Mouse (Mus musculus) spleen, adult 2 months (tissue): ENCODE measurements at regions not wholly inside any gene's neighbourhood (a gene's known extent, or its start where the extent isn't known, plus 50 kb on each side); places are given as distances from the start of the nearest gene placed in this dataset.

ENCODE experiments used
- DNase-seq, 2 experiments: peaks; one replicate each; pipeline versions ENCODE4 v3.0.0 to v3.0.0-alpha.2; 2012 to 2021; ENCODE audit warnings: low spot score in 2 of 2, low read depth in 1 of 2
- H3K27ac ChIP-seq: fragments of 200-500 bp; 2 replicates; pipeline ENCODE4 v1.5.1; 2012; ENCODE audit warnings: low read length, inconsistent platforms; ENCODE audit not compliant: insufficient read depth
- H3K27me3 ChIP-seq: fragments of 200-500 bp; 2 replicates; pipeline ENCODE4 v1.6.1; 2012; ENCODE audit warnings: mild to moderate bottlenecking, moderate library complexity, low read length, inconsistent platforms; ENCODE audit not compliant: control insufficient read depth, insufficient read depth
- H3K36me3 ChIP-seq: fragments of 200-500 bp; 2 replicates; pipeline ENCODE4 v1.6.1; 2012; ENCODE audit warnings: mild to moderate bottlenecking, low read length, inconsistent platforms; ENCODE audit not compliant: control insufficient read depth, insufficient read depth
- H3K4me1 ChIP-seq: fragments of 200-500 bp; 2 replicates; pipeline ENCODE4 v1.6.1; 2011; ENCODE audit warnings: inconsistent platforms; ENCODE audit not compliant: control insufficient read depth, insufficient read depth, insufficient read length
- H3K4me3 ChIP-seq: fragments of 200-500 bp; 2 replicates; pipeline ENCODE4 v1.5.1; 2011; ENCODE audit warnings: mild to moderate bottlenecking, inconsistent platforms; ENCODE audit not compliant: insufficient read depth, insufficient read length; ENCODE audit errors: extremely low read depth
- CTCF ChIP-seq: fragments of 200-500 bp; IDR thresholded peaks from 2 replicates; pipeline ENCODE4 v1.5.1; 2011; ENCODE audit warnings: mild to moderate bottlenecking, inconsistent platforms; ENCODE audit not compliant: insufficient read depth, insufficient read length, insufficient replicate concordance; ENCODE audit errors: extremely low read depth
- POLR2A ChIP-seq: fragments of 200-500 bp; IDR thresholded peaks from 2 replicates; pipeline ENCODE4 v1.6.1; 2011; ENCODE audit warnings: low read depth, low read length, inconsistent platforms
- WGBS: fragments of 180-500 bp; shearing (Covaris S2); methylation state at CpG from one replicate; pipeline ENCODE4 v1.1.7; 2018; 5-methylcytosine and 5-hydroxymethylcytosine counted together

DNA sequence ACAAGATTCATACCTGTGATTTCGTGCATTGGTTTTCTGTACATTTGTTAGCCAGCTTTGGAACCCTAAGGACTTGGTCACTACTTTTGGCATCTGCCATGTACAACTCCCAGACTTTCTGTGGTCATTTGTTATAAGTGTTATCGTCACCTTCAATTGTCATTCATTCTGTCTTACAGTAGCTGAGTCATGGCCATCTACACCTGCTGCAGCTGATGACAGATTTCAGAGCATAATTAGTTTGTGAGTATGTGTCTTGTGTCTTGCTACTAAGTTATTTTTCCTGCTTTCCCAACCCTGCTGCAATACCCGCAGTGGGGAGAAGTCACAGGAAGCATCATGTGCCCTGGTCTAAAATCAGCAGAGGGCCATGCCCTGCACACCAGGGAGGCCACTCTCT is 138.0 kb downstream of the Bcl2l11 start:
- H3K27ac ChIP-seq, result no peak overlapping the region
- WGBS, result 94% methylated on average over 3 of the region's 3 CpGs
- no peaks in the 10 kb centered on the region for H3K4me1 ChIP-seq
- H3K27me3 ChIP-seq, result no peaks in the 10 kb centered on the region
- H3K36me3 ChIP-seq, result no peaks in the 10 kb centered on the region
- no peak overlapping the region for H3K4me3 ChIP-seq
- no peak for DNase-seq
- TF ChIP-seq CTCF (no peak), POLR2A (no peak)

DNA sequence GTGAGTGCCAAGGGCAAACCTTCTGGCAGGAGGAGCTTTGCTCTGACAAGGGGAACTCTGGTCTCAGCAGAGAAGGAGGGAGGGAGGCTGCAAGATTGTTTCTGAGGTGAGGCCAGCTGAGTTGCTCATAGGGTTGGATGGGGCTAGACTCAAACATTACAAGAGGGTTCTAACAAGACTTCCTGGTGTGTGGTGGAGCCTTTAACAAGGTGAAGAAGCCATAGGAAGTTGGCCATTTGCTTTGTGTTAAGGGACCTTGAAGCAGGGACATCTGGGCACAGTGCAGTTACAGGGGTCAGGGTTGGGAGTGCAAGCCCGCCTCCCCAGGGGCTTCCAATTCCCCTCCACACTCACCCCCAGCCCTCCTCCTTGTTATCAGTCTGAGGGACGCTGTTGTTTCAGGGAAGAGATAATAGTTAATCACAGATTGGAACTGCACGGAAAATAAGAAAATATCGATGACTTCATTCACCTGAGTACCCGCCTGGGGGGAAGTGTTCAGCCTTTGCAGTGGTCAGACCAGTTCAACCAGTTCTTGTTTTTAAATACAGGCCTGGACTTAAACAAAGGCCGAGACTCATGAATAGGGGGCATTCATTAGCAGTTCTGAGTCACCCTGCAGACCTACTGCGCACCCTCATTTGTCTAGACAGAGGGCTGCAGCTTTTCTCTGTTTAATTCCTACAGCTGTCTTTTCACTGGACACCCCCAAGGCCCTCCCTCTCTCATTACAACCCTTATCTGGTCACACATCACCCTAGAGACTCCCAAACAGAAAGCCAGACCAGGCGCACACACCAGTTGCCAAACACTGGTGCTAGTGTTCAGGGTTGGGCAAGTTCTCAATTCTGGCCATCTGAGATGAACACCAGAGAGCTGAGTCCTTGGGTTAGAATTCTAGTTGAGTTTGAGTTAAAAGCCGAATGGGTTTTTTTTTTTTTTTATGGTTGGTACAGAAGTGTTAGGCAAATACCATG is 139.5 kb downstream of the Bcl2l11 start:
- no peak overlapping the region for H3K27ac ChIP-seq
- TF ChIP-seq POLR2A, result no peak
- no peak for TF ChIP-seq CTCF
- WGBS, result 84% methylated on average over 9 of the region's 9 CpGs
- no peaks in the 10 kb centered on the region for H3K27me3 ChIP-seq
- no peaks in the 10 kb centered on the region for H3K36me3 ChIP-seq
- no peak overlapping the region for H3K4me3 ChIP-seq
- DNase-seq, result no peak
- no peaks in the 10 kb centered on the region for H3K4me1 ChIP-seq

DNA sequence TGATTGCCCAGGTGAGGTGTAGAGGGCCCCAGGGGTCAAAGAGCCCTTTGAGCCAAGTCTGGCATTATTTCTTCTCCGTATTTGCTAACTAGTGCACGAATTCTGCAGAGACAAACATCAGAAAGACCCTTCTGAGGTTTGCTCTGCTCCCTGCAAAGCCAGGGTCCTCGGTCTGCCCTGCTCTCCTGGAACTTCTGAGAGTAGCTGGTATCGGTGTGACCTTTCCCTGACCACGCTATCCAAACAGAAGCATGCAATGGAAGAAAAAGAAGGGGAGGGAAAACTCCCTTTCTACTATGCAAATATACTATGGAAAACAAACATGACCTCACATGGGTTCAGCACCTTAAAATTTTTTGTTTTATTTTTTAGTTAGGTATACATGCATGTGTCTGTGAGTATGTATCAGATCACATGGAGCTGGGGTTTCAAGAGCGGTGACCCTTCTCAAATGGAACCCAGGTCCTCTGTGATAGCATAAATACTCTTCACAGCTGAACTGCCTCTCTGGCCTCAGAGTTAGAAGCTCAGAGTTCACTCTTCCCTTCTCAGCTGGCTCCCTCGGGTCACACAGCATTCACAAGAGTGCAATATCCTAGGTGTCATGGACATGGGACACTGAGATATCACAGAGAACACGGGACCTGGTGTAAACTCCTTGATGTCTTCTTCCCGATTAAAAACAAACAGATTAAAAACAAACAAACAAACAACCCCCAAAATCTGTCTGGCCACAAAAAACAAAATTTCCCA is 144.7 kb downstream of the Bcl2l11 start:
- Histone ChIP-seq H3K4me3 (no peak overlapping the region), H3K27me3 (no peaks in the 10 kb centered on the region), H3K27ac (no peak overlapping the region), H3K4me1 (no peaks in the 10 kb centered on the region; the same call in 1 of the 2 replicates), H3K36me3 (no peaks in the 10 kb centered on the region)
- DNase-seq, result no peak
- TF ChIP-seq POLR2A (no peak), CTCF (no peak)
- WGBS, result 85% methylated on average over 9 of the region's 9 CpGs

- Histone ChIP-seq H3K4me3 (no peak overlapping the region), H3K36me3 (no peaks in the 10 kb centered on the region), H3K4me1 (no peaks in the 10 kb centered on the region; the same call in 1 of the 2 replicates), H3K27me3 (no peaks in the 10 kb centered on the region), H3K27ac (no peak overlapping the region)
- no peak for DNase-seq
- WGBS, result 15% methylated on average over 7 of the region's 7 CpGs
- TF ChIP-seq CTCF (no peak), POLR2A (no peak)
Measured at GRCm38 (mm10) chr2:128272789-128273188, 147.0 kb downstream of the Bcl2l11 start.

DNA sequence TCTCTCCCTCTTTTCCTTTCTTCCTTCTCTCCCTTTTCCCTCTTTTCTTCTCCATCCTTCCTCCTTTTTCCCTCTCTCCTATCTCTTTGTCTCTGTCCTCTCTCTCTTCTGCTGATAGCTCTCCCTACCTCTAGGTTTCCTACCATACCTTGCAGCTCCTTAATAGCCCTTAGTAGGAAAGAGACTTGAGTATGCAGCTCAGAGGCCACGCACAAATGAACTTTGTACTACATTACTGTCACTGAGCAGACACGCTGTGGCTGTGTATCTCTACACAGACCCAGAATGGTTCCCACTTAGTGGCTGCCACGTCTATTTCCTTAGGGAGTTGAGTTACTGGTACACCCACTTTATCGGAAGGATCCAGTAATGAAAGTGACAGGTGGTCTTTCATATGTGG is 147.5 kb downstream of the Bcl2l11 start:
- WGBS, result 82% methylated on average over 4 of the region's 4 CpGs
- TF ChIP-seq CTCF, result no peak
- no peak for TF ChIP-seq POLR2A
- no peaks in the 10 kb centered on the region for H3K27me3 ChIP-seq

DNA sequence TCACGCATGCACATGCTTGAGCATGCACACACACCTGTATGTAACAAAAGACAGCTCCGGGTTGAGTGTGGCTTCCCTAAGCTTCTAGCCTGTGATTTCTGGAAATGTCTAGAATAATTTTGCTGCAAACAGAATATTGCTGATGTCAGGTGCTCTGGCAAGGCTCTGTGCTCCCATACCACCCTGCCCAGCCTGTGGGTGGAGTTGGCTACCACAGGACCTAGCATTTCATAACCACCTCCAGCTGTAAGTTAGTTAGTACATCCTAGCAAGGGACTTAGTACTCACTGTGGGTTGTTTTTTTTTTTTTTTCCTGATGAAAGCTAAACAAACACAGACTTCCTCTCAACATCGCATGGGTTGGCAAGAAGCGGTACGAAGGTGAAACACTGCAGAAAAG is 150.5 kb downstream of the Bcl2l11 start:
- no peak for DNase-seq
- Histone ChIP-seq H3K27ac (no peak overlapping the region), H3K36me3 (no peaks in the 10 kb centered on the region), H3K27me3 (no peaks in the 10 kb centered on the region), H3K4me3 (no peak overlapping the region), H3K4me1 (no peaks in the 10 kb centered on the region; the same call in 1 of the 2 replicates)
- TF ChIP-seq CTCF, result no peak
- no peak for TF ChIP-seq POLR2A
- WGBS, result 73% methylated on average over 5 of the region's 5 CpGs

More for the DNA sequence above, 147.5 kb downstream of the Bcl2l11 start:
- Histone ChIP-seq H3K4me1 (no peaks in the 10 kb centered on the region; the same call in 1 of the 2 replicates), H3K4me3 (no peak overlapping the region), H3K36me3 (no peaks in the 10 kb centered on the region), H3K27ac (no peak overlapping the region)
- DNase-seq, result no peak
